Mouse (Mus musculus) frontal cortex, postnatal 25 days (tissue): Measurements from ENCODE around the gene Cc2d2b.

Experiments used
- DNase-seq, 2 experiments: peaks; one replicate each; pipeline ENCODE4 v3.0.0; 2022; ENCODE audit warnings: low spot score in 2 of 2

Gene Cc2d2b

DNA sequence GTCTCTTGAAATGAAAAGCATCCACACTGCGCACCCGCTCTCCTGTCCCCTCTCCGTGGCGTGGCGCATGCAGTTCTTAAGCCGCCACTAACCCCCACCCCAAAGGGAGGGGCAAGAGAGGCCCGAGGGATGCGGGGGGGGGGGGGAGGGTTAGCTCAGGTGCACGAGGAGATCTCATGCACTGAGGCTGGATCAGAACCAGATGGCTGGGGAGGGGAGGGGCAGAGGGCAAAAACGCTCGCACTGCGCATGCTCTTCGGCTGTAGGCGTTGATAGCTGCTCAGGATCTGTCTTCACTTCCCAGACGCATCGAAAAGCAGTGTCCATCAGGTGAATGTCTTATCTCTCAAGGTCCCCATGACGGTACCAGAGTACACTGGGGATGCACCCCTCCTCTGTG is at the start of gene Cc2d2b:
Gene Cc2d2b (plus strand): TSS at position 195 of the 400 bp plus-strand sequence.
- no peak for DNase-seq

DNA sequence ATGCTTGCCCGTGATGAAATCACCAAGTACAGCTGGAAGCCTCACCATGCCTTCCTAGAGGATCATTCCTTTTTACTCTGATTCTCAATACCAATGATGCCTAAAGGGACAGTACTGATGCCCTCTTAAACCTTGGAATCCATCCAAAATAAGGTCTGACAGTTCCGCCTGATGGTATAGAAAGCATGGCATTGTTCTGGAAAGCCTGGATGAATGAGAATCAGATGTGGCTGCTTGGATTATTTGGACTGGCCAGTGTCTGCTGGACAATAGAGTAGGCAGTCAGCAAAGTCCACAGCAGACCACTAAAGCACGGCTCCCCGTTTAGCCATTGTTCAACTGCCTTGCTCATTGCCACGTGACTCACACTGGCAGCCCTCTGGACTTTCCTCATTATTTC is 48.7 kb upstream of the Cc2d2b start:
- DNase-seq, result no peak

DNA sequence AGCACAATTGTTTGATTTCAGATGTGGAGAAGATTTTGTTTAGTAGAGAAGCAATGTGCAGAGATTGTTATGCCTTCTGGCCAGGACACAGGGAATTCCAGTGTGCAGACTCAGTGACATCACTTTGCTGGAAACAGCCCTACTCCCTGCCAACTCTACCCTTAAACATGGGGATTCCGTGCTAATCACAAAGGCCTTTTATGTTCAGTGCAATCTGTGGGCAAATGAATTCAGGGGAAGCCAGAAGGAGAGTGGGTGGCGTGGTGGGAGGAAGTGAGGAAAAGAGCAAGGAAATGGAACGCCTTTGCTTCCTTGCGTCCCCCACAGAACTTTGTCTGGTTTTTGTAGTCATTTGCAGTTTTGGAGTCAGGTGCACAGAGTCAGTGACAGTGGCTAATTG is 46.1 kb upstream of the Cc2d2b start:
- DNase-seq, result peak in 1 of 2 experiments; percentile 54

DNA sequence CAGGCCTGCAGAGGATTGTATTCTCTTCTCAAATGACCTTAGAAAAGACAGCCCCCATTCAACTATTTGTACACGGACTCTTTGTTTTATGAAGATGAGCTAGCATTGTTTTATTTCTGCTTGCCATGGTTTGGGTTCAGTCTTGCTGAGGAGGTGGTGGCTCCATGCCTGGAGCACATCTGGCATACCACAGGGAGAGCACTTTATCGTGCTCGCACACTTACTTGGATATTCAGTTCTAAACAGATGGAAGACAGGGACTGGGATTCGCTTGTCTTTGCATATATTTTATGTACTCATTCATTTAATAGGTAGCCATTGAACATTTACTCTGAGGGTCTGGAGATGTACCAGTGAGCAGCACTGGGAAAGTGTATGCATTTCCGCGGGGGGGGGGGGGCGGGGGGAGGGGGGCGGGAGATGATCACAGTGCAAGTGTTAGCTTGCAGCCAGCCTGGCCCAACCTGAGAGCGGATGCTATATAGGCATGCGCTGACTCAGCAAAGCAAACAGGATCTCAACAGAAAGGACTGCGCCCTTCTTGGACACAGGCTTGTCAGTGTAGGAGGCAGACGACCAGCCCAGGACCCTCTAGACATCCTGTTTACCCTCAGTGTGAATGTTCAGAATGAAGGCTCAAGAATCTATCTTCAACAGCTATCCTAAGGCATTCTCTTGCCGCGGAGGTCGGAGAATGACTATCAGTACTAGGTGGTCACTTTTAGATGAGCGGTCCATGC is 35.5 kb upstream of the Cc2d2b start:
- DNase-seq, result no peak

DNA sequence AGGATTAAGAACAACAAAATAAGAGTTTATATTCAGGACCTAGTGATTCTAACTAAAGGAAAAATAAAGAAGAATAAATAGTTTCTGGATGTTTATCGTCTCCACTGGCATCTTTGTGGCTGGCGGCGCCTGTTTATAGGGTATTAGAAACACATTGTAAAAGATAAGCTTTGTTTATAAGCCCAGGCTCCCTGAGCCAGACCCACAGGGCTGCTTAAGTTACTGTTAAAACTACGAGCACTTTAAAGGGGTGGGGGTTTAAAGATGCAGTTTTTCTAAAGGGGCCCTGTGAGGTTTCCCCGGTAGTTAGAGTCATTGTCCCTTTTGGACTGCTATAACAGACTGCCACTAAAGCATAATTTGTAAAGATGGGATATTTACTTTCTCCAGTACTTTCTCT is 33.9 kb upstream of the Cc2d2b start:
- no peak for DNase-seq

DNA sequence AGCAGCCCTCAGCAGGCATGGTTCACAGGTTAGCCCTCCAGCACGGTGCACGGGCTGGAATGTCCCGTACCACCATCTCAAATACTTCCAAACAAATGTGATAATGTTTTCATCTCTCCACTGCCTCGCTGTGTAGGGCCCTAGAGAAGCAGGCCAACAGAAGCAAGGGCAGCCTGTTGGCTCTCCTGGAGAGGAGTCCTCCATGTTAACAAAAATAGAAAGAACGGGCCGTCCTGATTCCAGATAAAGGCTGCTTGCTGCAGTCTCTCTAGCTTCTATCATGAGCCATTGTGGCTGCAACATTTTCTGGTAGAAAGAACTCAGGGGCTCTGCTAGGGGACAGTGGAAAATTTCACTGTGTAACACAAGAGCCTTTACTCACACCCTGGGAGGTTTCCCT is 31.6 kb upstream of the Cc2d2b start:
- no peak for DNase-seq

DNA sequence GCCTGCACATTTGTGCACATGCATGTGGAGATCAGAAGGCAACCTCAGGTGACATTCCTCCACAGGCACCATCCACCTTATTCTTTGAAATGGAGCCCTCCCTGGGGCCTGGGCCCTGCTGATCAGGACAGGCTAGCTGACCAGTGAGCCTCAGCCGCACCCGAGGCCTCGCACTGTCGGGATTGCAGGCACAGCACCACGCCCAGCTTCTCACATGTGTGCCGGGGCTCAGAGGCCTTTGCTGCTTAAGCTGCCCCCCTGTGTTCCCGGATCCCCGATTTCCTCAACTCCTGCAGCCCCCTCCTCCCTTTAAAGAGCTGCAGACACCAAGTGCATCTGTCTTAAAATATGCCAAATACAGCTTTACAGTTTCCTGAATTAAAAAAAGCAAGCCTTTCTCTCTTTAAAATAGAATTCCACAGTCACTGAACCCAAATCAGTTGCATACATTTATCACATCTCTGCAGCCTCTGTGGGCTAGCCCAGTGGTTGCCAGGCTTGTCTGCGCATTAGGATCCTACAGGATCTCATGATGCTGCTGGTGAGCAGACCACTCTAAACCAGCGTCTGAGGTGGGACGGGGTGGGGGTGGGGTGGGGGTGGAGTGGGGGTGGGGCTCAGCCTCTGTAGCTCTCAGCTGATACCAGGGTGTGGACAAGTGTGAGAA is 29.0 kb upstream of the Cc2d2b start:
- no peak for DNase-seq

DNA sequence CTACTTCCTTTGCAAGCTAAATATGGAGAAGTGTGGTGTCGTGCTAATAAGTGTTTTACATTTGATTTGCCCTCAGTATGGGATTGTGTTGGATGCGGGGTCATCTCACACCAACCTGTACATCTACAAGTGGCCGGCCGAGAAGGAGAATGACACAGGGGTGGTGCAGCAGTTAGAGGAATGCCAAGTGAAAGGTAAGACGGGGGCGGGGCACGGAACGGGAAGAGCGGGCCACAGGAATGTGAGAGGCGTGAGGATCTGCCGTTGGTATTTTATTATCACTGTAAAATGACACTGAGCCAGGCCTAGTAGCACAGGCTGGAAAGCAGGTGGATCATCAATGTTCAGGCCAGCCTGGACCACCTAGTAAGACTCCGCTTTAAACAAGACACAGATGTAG is 28.2 kb upstream of the Cc2d2b start:
- DNase-seq, result no peak

DNA sequence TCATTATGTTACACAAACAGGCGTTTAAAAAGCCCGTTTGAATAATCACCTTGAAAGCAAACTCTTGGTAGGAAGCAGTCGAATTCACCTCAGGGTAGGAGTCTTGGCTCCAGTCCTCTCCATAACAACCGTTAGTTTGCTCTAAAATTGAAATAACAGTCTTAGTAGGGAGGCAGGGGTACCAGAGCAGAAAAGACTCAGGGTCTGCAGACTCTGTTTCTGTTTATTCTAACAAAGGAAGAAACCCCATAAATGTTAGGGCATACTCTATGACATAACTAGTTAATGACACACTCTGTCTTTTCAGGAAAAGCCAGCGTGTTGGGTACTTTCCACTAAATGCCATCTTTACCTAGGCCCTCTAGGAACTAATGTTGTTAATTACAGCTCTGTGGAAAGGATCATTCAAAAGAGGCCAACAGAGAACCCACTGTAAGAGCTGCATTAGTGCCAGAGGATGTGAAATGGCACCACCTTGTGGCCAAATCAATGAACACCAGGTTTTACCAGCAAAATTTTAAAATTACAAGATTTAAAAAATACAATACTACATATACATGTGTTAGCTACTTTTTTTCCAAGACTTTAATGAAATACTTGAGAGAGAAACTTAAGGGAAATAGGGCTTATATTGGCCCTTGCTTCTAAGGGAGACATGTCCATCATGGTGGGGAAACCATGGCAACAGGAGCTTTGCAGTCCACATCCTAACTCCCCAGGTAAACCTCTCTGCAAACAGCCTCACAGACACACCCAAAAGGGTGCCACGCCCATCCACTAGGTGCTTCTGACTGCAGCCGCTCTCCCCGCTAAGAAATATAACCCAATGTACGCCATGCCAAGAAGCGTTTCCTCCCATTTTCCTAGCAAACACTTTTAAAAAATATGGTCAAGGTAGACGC is 26.2 kb upstream of the Cc2d2b start:
- peak in 1 of 2 experiments; percentile 46 for DNase-seq

DNA sequence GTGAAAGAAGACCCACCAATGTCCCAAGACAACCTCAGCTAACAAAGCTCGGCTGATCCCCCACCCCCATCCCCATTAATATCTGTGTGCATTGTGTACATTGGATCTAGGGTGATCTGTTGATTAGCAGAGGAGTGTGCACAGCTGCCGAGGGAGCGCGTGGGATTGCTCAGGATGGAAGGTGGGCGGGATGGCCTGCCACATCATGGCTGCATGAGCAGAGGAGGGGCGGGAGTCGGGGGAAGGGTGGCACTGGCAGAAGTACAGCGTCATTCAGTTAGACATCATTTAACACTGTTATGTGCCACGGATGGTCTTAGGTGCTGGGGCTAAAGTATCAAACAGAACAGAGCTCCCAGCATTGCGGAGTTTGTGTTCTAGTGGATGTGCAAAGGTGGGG is 25.0 kb upstream of the Cc2d2b start:
- DNase-seq, result no peak

DNA sequence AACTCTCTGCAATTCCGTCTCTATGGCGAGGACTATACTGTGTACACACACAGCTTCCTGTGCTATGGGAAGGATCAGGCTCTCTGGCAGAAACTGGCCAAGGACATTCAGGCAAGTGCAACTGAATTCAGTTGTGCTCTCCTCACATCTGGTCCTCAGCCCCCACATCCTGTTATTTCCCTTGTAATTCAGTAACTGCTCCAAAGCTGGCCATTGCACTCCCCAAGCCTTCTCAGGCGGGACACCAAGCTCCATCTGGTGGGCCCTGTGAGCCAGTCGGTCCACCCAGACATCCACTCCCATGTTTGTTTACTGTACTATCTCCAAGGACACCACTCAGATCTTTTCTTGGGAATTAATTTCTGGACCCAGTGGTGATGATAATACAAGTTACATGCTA is 22.4 kb upstream of the Cc2d2b start:
- no peak for DNase-seq

DNA sequence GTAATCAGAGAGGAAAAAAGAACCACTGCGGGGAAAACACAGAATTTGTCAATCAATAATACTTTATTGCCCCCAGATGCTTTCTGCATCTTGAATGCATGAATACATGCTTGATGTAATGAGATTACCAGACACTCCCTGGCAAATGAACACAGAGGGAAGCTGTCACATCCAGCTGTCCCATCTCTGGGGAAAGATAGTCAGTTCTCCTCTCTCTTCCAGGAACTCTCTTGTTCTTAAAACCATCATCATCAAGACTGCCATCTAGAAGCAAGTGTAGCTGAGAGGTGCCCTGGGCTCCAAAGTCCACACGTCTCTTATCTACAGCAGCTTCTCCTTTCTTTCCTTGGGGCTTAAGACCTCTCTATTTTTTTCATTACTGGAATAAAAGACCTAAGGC is 21.9 kb upstream of the Cc2d2b start:
- DNase-seq, result no peak

DNA sequence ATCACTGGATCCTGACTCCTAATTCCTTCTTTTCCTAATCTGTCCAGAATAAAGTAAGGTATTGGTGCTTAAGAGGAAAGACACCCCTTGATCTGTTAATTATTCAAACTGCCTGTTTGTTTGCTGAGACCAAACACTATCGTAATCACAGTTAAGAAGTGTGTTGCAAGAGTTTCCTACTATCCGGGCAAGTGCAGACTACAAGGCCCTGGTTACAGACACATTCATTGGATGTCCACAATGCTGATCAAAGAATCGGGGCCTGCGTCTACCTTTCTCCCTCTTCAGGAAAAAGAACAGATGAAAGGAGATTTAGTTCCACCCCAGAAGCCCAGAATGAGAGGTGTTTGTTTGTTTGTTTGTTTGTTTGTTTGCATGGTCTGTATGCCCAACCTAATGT is 20.3 kb upstream of the Cc2d2b start:
- DNase-seq, result no peak

DNA sequence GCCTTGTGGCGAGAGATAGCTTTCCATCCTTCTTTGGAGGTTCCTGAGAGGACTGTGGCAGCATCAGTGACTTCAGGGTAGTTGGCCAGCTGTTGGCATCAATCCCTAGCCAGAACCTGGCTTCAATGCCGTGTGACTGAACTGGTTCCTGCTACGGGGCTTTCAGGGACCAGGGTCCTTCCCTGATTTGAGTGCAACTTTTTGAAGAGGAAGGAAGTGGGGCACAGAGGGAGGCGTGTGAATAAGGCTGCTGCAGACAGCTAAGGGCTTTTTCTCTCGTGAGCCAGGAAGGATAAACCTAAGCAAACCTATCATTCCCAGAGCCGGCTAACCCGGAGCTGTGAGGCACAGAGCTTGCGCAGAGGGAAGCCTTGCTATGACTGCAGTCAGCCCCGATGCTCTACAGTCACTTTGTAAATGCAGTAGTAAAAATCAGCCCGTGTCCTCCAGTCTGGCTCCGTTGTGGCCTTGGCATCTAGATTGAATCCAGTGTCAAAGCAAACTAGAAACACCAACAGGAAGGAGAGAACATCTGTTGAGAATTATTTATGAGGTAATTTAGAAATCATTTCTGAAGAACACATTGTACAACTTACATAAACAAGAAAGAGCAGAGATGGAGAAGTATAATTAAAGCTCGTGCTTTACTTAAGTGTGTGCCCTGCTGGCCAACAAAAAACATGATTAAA is 19.7 kb upstream of the Cc2d2b start:
- DNase-seq, result no peak

DNA sequence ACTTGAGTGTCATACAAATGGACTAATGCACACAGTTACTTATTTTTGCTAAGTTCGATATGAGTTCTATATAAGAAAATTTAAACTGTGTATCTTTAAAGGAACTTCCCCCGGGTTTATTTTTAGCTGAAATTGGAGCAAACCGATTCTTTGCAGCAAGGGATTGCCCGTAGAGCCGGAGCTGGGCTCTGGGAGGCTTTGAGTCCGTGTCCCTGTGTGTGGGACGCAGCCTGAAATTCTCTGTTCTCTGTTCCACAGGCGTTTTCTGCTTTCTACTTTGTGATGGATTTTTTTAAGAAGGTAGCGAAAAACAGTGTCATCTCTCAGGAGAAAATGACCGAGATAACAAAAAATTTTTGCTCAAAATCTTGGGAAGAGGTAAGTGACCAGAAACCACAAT is 15.1 kb upstream of the Cc2d2b start:
- no peak for DNase-seq

DNA sequence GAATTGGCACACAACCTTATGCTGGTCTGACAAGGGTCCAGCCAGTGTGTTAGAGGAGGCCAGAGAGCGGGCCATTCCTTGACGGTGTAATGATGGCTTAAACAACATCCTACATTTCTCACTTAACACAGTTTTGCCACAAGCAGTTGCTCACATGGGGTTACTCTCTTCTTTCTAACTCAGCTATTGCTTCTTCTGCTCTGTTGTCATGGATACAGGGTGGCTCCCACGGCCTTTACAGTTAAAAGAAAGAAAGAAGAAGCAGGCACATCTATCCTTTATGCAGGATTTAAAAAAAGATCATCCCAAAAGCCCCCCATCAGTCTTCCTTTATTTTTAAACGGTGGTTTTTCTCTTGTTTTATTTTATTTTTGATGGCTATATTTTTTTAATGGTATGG is 14.7 kb upstream of the Cc2d2b start:
- DNase-seq, result no peak

DNA sequence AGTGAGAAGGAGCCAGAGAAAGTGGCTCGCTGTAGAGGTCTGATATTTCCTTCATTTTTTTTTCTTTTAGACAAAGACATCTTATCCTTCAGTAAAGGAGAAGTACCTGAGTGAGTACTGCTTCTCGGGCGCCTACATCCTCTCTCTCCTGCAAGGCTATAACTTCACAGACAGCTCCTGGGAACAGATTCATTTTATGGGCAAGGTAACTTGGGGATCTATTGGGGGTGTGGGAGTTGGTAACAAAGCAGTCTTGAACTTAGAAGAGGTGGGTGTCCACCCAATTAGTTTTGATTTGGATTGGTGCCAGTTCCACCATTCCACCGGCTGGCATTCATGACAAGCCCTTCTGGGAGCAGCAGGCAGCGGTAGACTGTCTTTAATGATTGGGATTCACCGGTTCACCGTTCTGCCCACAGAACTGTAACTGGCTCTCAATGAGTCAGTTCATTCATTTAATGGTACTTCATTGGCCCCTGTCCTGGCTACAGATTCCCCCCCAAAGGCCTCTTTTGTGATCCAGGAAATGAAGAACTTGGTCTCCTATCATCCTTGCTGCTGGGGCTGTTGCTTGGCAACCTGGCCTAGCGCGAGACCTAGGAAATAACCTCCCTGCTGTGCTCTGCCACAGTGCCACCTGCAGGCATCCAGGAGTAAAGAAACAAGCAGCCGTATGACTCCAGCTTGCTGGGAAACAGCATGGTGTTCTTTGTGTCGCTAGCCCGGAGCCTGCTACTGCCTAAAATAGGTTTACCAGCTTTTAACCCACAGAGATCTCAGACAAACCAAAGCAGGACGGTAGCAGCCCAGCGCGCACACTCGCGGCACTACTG is 11.7 kb upstream of the Cc2d2b start:
- peak; percentile 35 to 66 for DNase-seq

DNA sequence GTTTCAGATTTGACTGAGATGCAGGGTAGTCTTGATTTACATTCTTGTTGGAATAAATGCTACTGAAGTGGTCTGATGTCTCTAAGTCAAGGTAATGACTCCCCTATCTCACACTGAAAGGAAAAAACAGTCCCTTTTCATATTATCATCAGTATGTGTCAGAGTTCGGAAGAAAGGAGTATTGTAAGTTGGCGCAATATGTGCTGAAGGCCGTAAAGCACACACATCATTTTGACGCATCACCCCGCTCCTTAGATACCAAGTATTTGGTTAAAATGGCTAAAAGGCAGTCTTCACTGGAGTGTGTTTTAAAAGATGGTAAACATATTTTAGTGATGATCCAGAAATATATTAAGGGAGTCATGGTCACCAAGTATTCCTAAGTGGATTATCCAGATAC is 10.9 kb upstream of the Cc2d2b start:
- DNase-seq, result no peak

DNA sequence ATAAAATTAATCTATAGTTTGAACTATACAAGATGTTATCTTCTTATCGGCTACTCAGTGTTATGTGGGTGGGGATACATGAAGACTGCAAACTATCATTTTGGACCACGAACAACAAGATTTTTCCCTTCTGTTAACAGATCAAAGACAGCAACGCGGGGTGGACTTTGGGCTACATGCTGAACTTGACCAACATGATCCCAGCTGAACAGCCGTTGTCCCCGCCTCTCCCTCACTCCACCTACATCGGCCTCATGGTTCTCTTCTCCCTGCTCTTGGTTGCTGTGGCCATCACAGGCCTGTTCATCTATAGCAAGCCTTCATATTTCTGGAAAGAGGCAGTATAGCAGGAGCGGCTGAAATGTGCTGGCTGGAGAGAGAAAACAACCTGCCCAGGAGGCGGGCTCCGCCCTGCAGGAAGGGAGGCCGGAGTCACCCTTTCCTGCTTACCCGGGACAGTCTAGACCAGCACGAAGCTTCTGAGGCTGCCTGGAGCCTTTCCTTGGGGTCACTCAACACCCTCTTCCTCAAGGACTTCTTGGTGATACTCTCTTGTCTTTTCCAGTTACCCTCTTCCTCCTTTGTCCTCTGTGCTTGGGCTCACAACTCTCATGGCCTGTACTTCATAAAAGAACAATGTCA is 9.7 kb upstream of the Cc2d2b start:
- DNase-seq, result no peak

DNA sequence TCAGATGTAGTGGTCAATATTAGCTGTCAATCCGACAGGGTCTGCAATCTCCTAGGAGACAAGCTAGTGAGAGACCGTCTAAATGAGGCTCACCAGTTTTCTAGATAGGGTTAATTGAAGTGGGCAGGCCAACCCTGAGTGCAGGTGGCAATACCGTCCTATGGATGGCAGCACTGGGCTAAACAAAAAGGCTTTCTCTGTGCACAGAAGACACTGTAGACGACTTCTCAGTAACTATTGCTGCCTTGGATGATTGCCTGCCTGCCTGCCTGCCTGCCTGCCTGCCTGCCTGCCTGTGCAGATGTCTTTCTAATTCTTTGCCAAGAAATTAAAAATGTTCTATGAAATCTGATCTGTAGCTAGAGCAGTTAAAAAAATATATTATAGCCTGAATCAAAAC is 1.9 kb upstream of the Cc2d2b start:
- DNase-seq, result no peak

DNA sequence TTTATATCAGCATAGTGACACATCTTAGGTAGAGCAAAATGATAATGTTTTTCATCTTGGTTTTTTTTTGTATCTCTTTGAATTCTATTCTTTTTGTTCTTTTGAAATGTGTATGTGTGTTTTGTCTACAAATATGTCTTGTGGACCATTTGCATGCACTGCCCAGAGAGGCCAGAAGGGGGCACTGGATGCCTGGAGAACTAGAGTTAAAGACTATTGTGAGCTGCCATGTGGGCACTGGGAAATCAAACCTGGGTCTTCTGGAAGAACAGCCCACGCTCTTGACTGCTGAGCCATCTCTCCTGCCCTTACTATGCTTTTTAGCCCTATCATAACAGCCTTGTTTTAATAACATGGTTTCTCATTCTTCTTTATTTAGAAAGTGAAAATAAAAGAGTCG is 5.8 kb downstream of the Cc2d2b start:
- no peak for DNase-seq
